ENCODE assay signal across 8 mouse cellular contexts in genomic region chr11:87736647-87737134, GRCm38 (mm10). TPM values are rescaled to one million over a fixed set of nuclear protein-coding genes. Genes with fewer than 3 reads are reported as not detected.
DNase-seq lines count a peak whose midpoint lies in the region; ATAC-seq and TF ChIP-seq lines count a peak whose summit lies in the region.

No protein-coding gene starts in this region.

- ATAC-seq in inflammation-experienced regulatory T-cells, adult 6 months: peak; percentile 29
- ATAC-seq in limb, embryonic 14.5 days (ENCODE audit: low FRiP score, low read depth): peak; percentile 85
- peak; percentile 53 for ATAC-seq in midbrain, embryonic 12.5 days (ENCODE audit: low FRiP score, low read depth)

- 1% methylated on average over 31 of the region's 31 CpGs for WGBS in limb, embryonic 14.5 days
- 3% methylated on average over 31 of the region's 31 CpGs for WGBS in midbrain, embryonic 12.5 days
- WGBS in small intestine, adult 2 months: under 1% methylated on average over 31 of the region's 31 CpGs

- H3K27ac ChIP-seq in limb, embryonic 14.5 days (replicated peaks; ENCODE audit: low read depth, low read length): peak overlapping the region; percentile 81
- peak overlapping the region; percentile 66 for H3K27ac ChIP-seq in midbrain, embryonic 12.5 days (replicated peaks)
- peak overlapping the region; percentile 75 for H3K27ac ChIP-seq in small intestine, adult 2 months (ENCODE audit: insufficient read depth, low read depth, low read length)

- H3K27me3 ChIP-seq in limb, embryonic 14.5 days (ENCODE audit: control insufficient read depth, insufficient read depth, low read length): no peaks in the 10 kb centered on the region
- peaks cover 18% of the 10 kb centered on the region for H3K27me3 ChIP-seq in midbrain, embryonic 12.5 days
- H3K27me3 ChIP-seq in small intestine, adult 2 months (ENCODE audit: control insufficient read depth, insufficient read depth, low read length): no peaks in the 10 kb centered on the region

- no peaks in the 10 kb centered on the region for H3K9me3 ChIP-seq in limb, embryonic 14.5 days (ENCODE audit: control insufficient read depth, low read length)
- no peaks in the 10 kb centered on the region for H3K9me3 ChIP-seq in midbrain, embryonic 12.5 days

- intact Hi-C loops in gastrocnemius, postnatal 14 days (cut with DNase I; ENCODE audit: low total_unique reads): no loop called here

- H3K4me3 ChIP-seq in limb, embryonic 14.5 days (replicated peaks; ENCODE audit: low read length): peak overlapping the region; percentile 53
- H3K4me3 ChIP-seq in midbrain, embryonic 12.5 days: peak overlapping the region; percentile 67
- peak overlapping the region; percentile 79 for H3K4me3 ChIP-seq in small intestine, adult 2 months (ENCODE audit: low read depth, low read length)

- peak overlapping the region; percentile 90 for H3K4me2 ChIP-seq in limb, embryonic 14.5 days (replicated peaks; ENCODE audit: low read depth, low read length, severe bottlenecking)
- peak overlapping the region; percentile 91 for H3K4me2 ChIP-seq in midbrain, embryonic 12.5 days (replicated peaks)

- H3K9ac ChIP-seq in limb, embryonic 14.5 days (ENCODE audit: low read depth, low read length, severe bottlenecking): peak overlapping the region; percentile 52
- H3K9ac ChIP-seq in midbrain, embryonic 12.5 days (replicated peaks): peak overlapping the region; percentile 56

- H3K36me3 ChIP-seq in limb, embryonic 14.5 days (ENCODE audit: control insufficient read depth, insufficient read depth, low read length): peaks cover 12% of the 10 kb centered on the region
- peaks cover 18% of the 10 kb centered on the region for H3K36me3 ChIP-seq in midbrain, embryonic 12.5 days
- peaks cover 15% of the 10 kb centered on the region for H3K36me3 ChIP-seq in small intestine, adult 2 months (ENCODE audit: control insufficient read depth, insufficient read depth, low read length)

- no peak for TF ChIP-seq CTCF in small intestine, adult 2 months (IDR thresholded peaks at IDR 0.05; ENCODE audit: extremely low read depth, insufficient read length, insufficient replicate concordance, low read depth, low read length)

- peaks cover 6% of the 10 kb centered on the region; the same call in 1 of the 2 replicates for H3K4me1 ChIP-seq in limb, embryonic 14.5 days (ENCODE audit: control insufficient read depth, insufficient read depth, low read length)
- peaks cover 25% of the 10 kb centered on the region for H3K4me1 ChIP-seq in midbrain, embryonic 12.5 days
- peaks cover 2% of the 10 kb centered on the region for H3K4me1 ChIP-seq in small intestine, adult 2 months (ENCODE audit: control insufficient read depth, insufficient read depth, insufficient read length, low read length)

- DNase-seq in kidney, adult 11 months: peak; percentile 59
- DNase-seq in kidney, adult 18-20 months: no peak
- peak; percentile 63 for DNase-seq in embryo, embryonic 11.5 days (ENCODE audit: low read depth, low spot score)
- peak; percentile 57 for DNase-seq in gastrocnemius, postnatal 14 days
- peak; percentile 65 for DNase-seq in limb, embryonic 14.5 days (ENCODE audit: low spot score)

- no peak for TF ChIP-seq POLR2A in limb, embryonic 14.5 days (IDR thresholded peaks at IDR 0.05; ENCODE audit: borderline replicate concordance, extremely low read depth, insufficient read depth, insufficient read length)
- no peak for TF ChIP-seq POLR2A in small intestine, adult 2 months (IDR thresholded peaks at IDR 0.05; ENCODE audit: low read depth, low read length)

RNA-seq across cellular contexts. Expression of gene Supt4a, which starts 0.7 kb away (rescaled TPM):
- 10 to 100 TPM; 30.8 to 36.4 TPM for total RNA-seq in gastrocnemius, postnatal 14 days (2021)
- 100 to 1,000 TPM; 357 to 377 (median 371) TPM for polyA plus RNA-seq in inflammation-experienced regulatory T-cells, adult 6 months (2017; shearing (Covaris generic))
- polyA plus RNA-seq in limb, embryonic 14.5 days (2012; rRNA removed): 106 and 121 TPM in 2 replicates
- polyA plus RNA-seq in limb, embryonic 14.5 days (2014; fragmentation: Nextera tagmentation; extraction: Ambion mirVana): 167 and 181 TPM in 2 replicates
- polyA plus RNA-seq in midbrain, embryonic 12.5 days (2016; fragmentation: Nextera tagmentation; extraction: Ambion mirVana): 139 and 145 TPM in 2 replicates
- 21.5 and 43.3 TPM in 2 replicates for polyA plus RNA-seq in small intestine, adult 2 months (2012; rRNA removed)

RNA-seq across cellular contexts. Expression of gene Tspoap1, which starts 23.6 kb away (rescaled TPM):
- total RNA-seq in gastrocnemius, postnatal 14 days (2021): under 1 TPM; 0.04 TPM
- polyA plus RNA-seq in inflammation-experienced regulatory T-cells, adult 6 months (2017; shearing (Covaris generic)): 1 to 10 TPM; 1.7 to 3.8 (median 3.4) TPM
- 6.5 and 7.3 TPM in 2 replicates for polyA plus RNA-seq in limb, embryonic 14.5 days (2012; rRNA removed)
- polyA plus RNA-seq in limb, embryonic 14.5 days (2014; fragmentation: Nextera tagmentation; extraction: Ambion mirVana): 2.2 and 2.9 TPM in 2 replicates
- polyA plus RNA-seq in midbrain, embryonic 12.5 days (2016; fragmentation: Nextera tagmentation; extraction: Ambion mirVana): 40.6 and 43.5 TPM in 2 replicates
- polyA plus RNA-seq in small intestine, adult 2 months (2012; rRNA removed): 0.89 and 1.3 TPM in 2 replicates

RNA-seq across cellular contexts. Expression of gene Mpo, which starts 56.7 kb away (rescaled TPM):
- total RNA-seq in gastrocnemius, postnatal 14 days (2021): not detected
- not detected for polyA plus RNA-seq in inflammation-experienced regulatory T-cells, adult 6 months (2017; shearing (Covaris generic))
- polyA plus RNA-seq in limb, embryonic 14.5 days (2012; rRNA removed): 1.1 and 3.3 TPM in 2 replicates
- polyA plus RNA-seq in limb, embryonic 14.5 days (2014; fragmentation: Nextera tagmentation; extraction: Ambion mirVana): 1.7 TPM in 2 replicates
- polyA plus RNA-seq in midbrain, embryonic 12.5 days (2016; fragmentation: Nextera tagmentation; extraction: Ambion mirVana): 0.97 and 1.2 TPM in 2 replicates
- polyA plus RNA-seq in small intestine, adult 2 months (2012; rRNA removed): 0.08 and 0.14 TPM in 2 replicates

Comparison
In these comparisons a context has a peak if more than half of its experiments do, and no peak if none do; other contexts are left out.
1. ATAC-seq: peak in every context shown above with its lines; median percentile 85 in limb, embryonic 14.5 days; 53 in midbrain, embryonic 12.5 days; 29 in inflammation-experienced regulatory T-cells, adult 6 months.